Mouse (Mus musculus) hematopoietic multipotent progenitor cell, adult 10-12 weeks (in vitro differentiated cells): ENCODE results near the gene Phf2. TPM values are rescaled to one million over a fixed set of nuclear protein-coding genes. Genes with fewer than 3 reads are reported as not detected.

Source experiments
- polyA plus RNA-seq: library from polyadenylated mRNA; stranded (reverse); fragments of >175 nt; gene quantifications from 2 replicates; pipeline ENCODE4 v1.2.3, GENCODE M21; 2012; ENCODE audit warnings: low replicate concordance

Gene Phf2
- 52.3 and 85.3 TPM in 2 replicates for polyA plus RNA-seq

GRCm38 (mm10) chr13:48870771-48871731 is at the start of gene Phf2:
Phf2 (minus strand) TSS chr13:48871119.

Other genes with a start within 250 kb of the Phf2 start
- gene Ptpdc1, start 245.5 kb downstream of the Phf2 start, polyA plus RNA-seq: 2.3 and 2.8 TPM in 2 replicates
- 0.20 TPM in 1 of 2 replicates, not detected in the other for gene Barx1, start 208.1 kb downstream of the Phf2 start, polyA plus RNA-seq
- gene Fam120a, start 96.9 kb upstream of the Phf2 start, polyA plus RNA-seq: 108 and 140 TPM in 2 replicates